Comparison of ENCODE assay signal across 9 mouse cellular contexts in genomic region chr11:32087376-32087775, GRCm38 (mm10).
DNase-seq lines count a peak whose midpoint lies in the region; ATAC-seq lines count a peak whose summit lies in the region.
"Had no signal": no experiment of that assay in that cellular context is flagged by ENCODE, and none has a peak within 500 bp of the region (broad histone marks: within the 10 kb centered on the region; RNA-seq: fewer than 3 reads in every experiment).

No protein-coding gene starts in this region.

- intact Hi-C loops in left cerebral cortex, postnatal 14 days (cut with DNase I) = loop anchor here (5.0 kb wide), 1 partner anchor 85 kb away; the partner anchor contains the start of gene Nsg2
- intact Hi-C loops in heart, postnatal 25 days (cut with DNase I) = no loop called here

- no peak overlapping the region for H3K4me3 ChIP-seq in hindbrain, embryonic 10.5 days
- H3K4me3 ChIP-seq: erythroblast, embryonic 14.5 days had no signal

- no peaks in the 10 kb centered on the region for H3K27me3 ChIP-seq in hindbrain, embryonic 10.5 days (ENCODE audit: insufficient read depth, poor library complexity, severe bottlenecking)

- no peaks in the 10 kb centered on the region for H3K36me3 ChIP-seq in hindbrain, embryonic 10.5 days

- 12% methylated on average over 2 of the region's 2 CpGs for WGBS in hindbrain, embryonic 10.5 days

- peak; percentile 67 to 71 for DNase-seq in cerebellum, postnatal 10 days
- DNase-seq in cerebellum, postnatal 36 days = no peak
- peak; percentile 66 for DNase-seq in hindbrain, embryonic 10.5 days (ENCODE audit: low spot score)
- DNase-seq in left cerebral cortex, postnatal 14 days (ENCODE audit: low spot score in 2 of 2) = peak; percentile 87 to 96
- DNase-seq in retina, embryonic 14.5 days (ENCODE audit: low spot score) = peak; percentile 69
- no peak for DNase-seq in kidney, postnatal 10 days
- no peak for DNase-seq in heart, postnatal 25 days (ENCODE audit: low spot score)

- H3K27ac ChIP-seq in hindbrain, embryonic 10.5 days = peak overlapping the region; percentile 84

- H3K9me3 ChIP-seq in hindbrain, embryonic 10.5 days = no peaks in the 10 kb centered on the region

- peaks cover 27% of the 10 kb centered on the region for H3K4me1 ChIP-seq in hindbrain, embryonic 10.5 days (replicated peaks)

- ATAC-seq in megakaryocyte progenitor cell, adult 5-6 weeks (replicated peaks; ENCODE audit: poor library complexity) = no peak

Comparison
In these comparisons a context has a peak if more than half of its experiments do, and no peak if none do; other contexts are left out.
1. DNase-seq: peak in cerebellum, postnatal 10 days (2 of 2), hindbrain, embryonic 10.5 days (single experiment), left cerebral cortex, postnatal 14 days (2 of 2) and retina, embryonic 14.5 days (single experiment); none in cerebellum, postnatal 36 days (0 of 2), kidney, postnatal 10 days (single experiment) and heart, postnatal 25 days (single experiment).